Mouse (Mus musculus) splenic B cell, adult 2 months (primary cell): ENCODE results near the gene Cnr2.

Source experiments
- DNase-seq: peaks from one replicate; pipeline ENCODE4 v3.0.0-alpha.2; 2011; ENCODE audit warnings: low read depth, low spot score
- H3K27me3 ChIP-seq: 2 replicates; pipeline ENCODE4 v1.6.1; 2012; ENCODE audit warnings: mild to moderate bottlenecking, low read length, moderate library complexity, mixed read lengths; ENCODE audit not compliant: control insufficient read depth, poor library complexity, insufficient read depth, severe bottlenecking
- H3K36me3 ChIP-seq: 2 replicates; pipeline ENCODE4 v1.6.1; 2012; ENCODE audit warnings: mild to moderate bottlenecking, low read length, moderate library complexity, mixed read lengths; ENCODE audit not compliant: control insufficient read depth, poor library complexity, insufficient read depth, severe bottlenecking

The Cnr2 gene

GRCm38 (mm10) chr4:135909326-135910066 lies 14.3 kb downstream of the Cnr2 start:
- Histone ChIP-seq H3K27me3 (no peaks in the 10 kb centered on the region), H3K36me3 (peaks cover 22% of the 10 kb centered on the region)
- DNase-seq = peak; percentile 51

GRCm38 (mm10) chr4:135911531-135911930 lies 16.3 kb downstream of the Cnr2 start:
- peaks cover 17% of the 10 kb centered on the region for H3K36me3 ChIP-seq
- peak; percentile 87 for DNase-seq
- H3K27me3 ChIP-seq = no peaks in the 10 kb centered on the region

DNA sequence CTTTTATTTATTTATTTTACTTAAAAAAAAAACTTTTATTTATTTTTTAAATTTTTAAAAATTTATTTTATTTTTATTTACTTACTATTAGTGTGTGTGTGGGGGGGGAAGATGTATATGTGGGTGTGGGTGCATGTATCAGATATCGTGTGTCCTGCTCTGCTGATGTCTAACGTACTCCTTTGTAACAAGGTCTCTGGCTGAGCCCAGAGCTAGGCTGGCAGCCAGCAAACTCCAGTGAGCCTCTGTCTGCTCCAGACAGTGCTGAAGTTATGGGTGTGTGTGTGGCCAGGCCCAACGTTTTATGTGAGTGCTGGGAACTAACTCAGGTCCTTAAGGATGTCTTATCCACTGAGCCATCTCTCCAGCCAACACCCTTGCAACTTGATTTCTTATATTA lies 17.0 kb downstream of the Cnr2 start:
- DNase-seq = no peak
- H3K36me3 ChIP-seq = peaks cover 18% of the 10 kb centered on the region

DNA sequence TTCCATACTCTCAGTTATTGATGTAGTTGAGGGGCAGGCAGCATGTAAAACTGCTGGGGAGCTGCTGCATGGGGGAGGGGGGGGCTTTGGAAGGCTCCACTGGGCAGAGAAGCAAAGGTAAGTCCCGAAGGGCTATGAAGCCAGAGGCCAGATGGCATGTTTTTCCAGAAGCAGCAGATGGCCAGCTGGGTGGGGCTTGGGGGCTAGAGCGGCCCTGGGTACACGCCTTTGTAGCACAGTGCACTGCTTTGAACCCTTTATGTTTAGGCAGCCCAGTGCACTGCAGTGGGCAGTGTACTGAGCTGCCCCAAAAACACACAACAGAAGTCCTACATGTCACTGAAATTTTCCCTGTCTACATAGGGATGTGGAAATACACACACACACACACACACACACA lies 17.6 kb downstream of the Cnr2 start:
- H3K27me3 ChIP-seq = no peaks in the 10 kb centered on the region
- H3K36me3 ChIP-seq = peaks cover 22% of the 10 kb centered on the region
- DNase-seq = peak; percentile 45

More for the DNA sequence above, 17.0 kb downstream of the Cnr2 start:
- no peaks in the 10 kb centered on the region for H3K27me3 ChIP-seq

GRCm38 (mm10) chr4:135913433-135913832 lies 18.2 kb downstream of the Cnr2 start:
- Histone ChIP-seq H3K27me3 (no peaks in the 10 kb centered on the region), H3K36me3 (peaks cover 25% of the 10 kb centered on the region)
- DNase-seq = no peak

- no peaks in the 10 kb centered on the region for H3K27me3 ChIP-seq
- peak; percentile 63 for DNase-seq
- H3K36me3 ChIP-seq = peaks cover 31% of the 10 kb centered on the region
These were observed 23.6 kb downstream of the Cnr2 start for GRCm38 (mm10) chr4:135918635-135919279.

- DNase-seq = no peak
- Histone ChIP-seq H3K27me3 (no peaks in the 10 kb centered on the region), H3K36me3 (peaks cover 31% of the 10 kb centered on the region)
These were observed 24.1 kb downstream of the Cnr2 start for GRCm38 (mm10) chr4:135919280-135919639.

- DNase-seq = peak; percentile 97
- H3K36me3 ChIP-seq = peaks cover 35% of the 10 kb centered on the region
- H3K27me3 ChIP-seq = no peaks in the 10 kb centered on the region
These were observed 25.4 kb downstream of the Cnr2 start, which contains the start of gene Fuca1 for GRCm38 (mm10) chr4:135920304-135921241. Gene Fuca1 (plus strand): TSS chr4:135920735.

- DNase-seq = no peak
- Histone ChIP-seq H3K27me3 (no peaks in the 10 kb centered on the region), H3K36me3 (peaks cover 39% of the 10 kb centered on the region)
These were observed 26.3 kb downstream of the Cnr2 start for GRCm38 (mm10) chr4:135921257-135922120.

- H3K36me3 ChIP-seq = peaks cover 36% of the 10 kb centered on the region
- H3K27me3 ChIP-seq = no peaks in the 10 kb centered on the region
- no peak for DNase-seq
These were observed 27.0 kb downstream of the Cnr2 start for GRCm38 (mm10) chr4:135922190-135922589.

DNA sequence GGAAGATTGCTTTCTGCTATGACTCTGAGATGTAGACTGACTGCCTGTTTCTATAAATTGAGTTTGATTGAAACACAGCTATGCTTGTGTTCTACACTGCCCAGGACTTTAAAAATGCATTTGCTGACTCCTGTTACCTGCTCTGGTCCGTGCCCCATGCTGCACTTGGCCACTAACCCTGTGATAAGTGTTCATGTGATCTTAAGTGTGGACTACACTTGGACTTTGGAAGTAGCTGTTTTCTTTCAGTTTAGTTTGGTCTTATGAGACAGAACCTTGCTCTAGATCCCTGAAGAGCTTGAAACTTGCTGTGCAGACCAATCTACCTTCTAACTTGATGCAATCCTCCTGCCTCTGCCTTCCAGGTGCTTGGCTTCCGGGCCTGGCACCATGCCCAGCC lies 29.2 kb downstream of the Cnr2 start:
- DNase-seq = no peak

GRCm38 (mm10) chr4:135925341-135925740 lies 30.1 kb downstream of the Cnr2 start:
- Histone ChIP-seq H3K27me3 (no peaks in the 10 kb centered on the region), H3K36me3 (peaks cover 23% of the 10 kb centered on the region)
- DNase-seq = no peak

More for the DNA sequence above, 29.2 kb downstream of the Cnr2 start:
- Histone ChIP-seq H3K27me3 (no peaks in the 10 kb centered on the region), H3K36me3 (peaks cover 23% of the 10 kb centered on the region)

- no peaks in the 10 kb centered on the region for H3K27me3 ChIP-seq
- peaks cover 26% of the 10 kb centered on the region for H3K36me3 ChIP-seq
- DNase-seq = no peak
These were observed 31.1 kb downstream of the Cnr2 start for GRCm38 (mm10) chr4:135926195-135926808.

GRCm38 (mm10) chr4:135926861-135927260 lies 31.7 kb downstream of the Cnr2 start:
- DNase-seq = no peak
- Histone ChIP-seq H3K27me3 (no peaks in the 10 kb centered on the region), H3K36me3 (peaks cover 26% of the 10 kb centered on the region)
